Mouse (Mus musculus): ENCODE measurements at regions not wholly inside any gene's neighbourhood (a gene's known extent, or its start where the extent isn't known, plus 50 kb on each side); places are given as distances from the start of the nearest gene placed in this dataset.

DNA sequence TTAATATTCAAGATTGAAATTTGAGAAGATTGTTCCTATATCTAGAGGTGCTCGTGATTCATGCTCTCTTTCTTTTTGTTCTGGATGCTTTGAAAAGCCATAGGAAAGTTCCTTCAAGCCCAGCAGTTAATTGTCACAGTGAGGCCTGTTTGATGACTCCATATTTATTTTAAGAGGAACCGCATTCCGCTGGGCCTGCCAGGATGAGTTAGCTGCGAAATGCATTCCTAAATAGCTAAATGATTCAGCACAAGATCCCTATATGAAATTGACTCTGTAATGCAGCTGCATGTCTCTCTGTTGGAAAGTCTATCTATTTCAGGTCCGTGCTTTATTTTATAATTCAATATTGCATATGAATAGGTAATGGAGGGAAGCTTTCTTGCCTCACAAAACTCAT lies 511.9 kb upstream of the Adgra3 start:
- intact Hi-C loops (cut with DNase I): no loop called here

DNA sequence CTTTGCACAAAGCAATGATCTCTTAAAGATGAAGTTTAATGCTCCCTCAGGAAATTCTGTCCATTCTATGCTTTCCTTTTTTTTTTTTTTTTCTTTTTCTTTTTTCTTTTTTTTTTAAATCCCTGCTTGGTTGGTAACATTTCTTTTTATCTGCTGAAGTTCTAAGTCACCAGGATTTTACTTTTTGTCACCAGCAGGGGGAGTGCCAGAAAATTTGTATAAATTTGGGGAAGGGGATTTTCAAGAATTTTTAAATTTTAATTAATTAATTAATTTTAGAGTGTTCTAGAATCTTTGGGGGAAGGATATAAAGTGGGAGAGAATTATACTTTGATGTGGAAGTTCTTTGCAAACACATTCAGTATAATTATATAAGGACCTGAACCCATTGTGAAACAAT lies 492.3 kb upstream of the Adgra3 start:
- intact Hi-C loops (cut with DNase I): no loop called here

DNA sequence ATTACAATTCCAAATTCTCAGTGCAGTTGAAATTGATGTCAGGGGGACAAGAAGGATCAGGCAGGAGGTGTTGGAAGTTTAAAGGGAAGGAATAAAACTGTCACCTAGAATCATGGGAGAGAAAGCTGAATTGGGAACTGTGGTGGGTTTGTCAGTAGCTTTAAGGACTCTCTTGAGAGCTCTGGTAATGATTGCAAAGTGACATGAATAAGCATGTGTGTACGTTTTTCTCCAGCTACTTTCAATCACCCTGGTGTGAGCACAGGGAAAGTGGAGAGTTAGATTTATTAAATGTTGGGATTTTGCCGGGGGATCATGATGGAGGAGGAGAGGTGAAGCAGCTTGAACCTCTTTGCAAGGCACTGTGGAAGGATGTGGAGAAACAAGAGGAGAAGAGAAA lies 453.7 kb upstream of the Adgra3 start:
- intact Hi-C loops (cut with DNase I): no loop called here

- intact Hi-C loops (cut with DNase I): no loop called here
These were observed 451.1 kb upstream of the Adgra3 start for GRCm38 (mm10) chr5:50509696-50510421.

DNA sequence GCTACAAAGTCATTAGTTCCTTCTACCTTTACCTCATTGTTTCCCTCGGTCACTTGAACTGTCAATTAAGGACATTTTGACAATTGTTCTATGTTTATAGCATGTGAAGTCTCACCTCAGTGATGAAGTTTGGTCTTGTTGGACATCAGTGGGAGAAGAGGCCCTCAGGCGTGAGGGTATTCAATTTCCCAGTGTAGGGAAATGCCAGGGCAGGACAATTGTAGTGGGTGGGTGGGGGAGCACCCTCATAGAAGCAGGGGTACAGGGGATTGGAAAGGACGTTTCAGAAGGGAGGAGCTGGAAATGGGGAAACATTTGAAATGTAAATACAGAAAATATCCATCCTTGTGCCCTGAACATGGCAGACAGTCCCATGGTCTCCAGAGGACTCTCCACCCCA lies 431.4 kb upstream of the Adgra3 start:
- intact Hi-C loops (cut with DNase I): no loop called here

DNA sequence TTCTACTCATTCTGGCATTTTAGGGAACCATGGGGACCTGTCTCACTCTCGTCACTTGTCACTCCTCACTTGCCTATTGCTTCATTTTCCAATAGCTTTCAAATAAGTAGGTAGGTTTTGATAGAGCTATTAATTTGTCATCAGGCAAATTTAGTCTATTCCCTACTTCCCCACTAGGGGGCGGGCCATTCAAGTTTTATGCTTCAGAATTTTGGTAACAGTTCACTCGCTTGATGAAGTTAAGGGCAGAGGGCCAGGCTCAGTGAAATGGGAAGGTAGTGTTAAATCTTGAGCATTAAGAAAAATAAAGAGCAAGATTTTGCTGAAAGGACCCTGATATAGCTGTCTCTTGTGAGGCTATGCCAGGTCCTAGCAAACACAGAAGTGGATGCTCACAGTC lies 418.2 kb upstream of the Adgra3 start:
- intact Hi-C loops (cut with DNase I): loop anchor here (10.0 kb wide), 1 partner anchor 1588 kb away; no protein-coding TSS in a partner anchor

DNA sequence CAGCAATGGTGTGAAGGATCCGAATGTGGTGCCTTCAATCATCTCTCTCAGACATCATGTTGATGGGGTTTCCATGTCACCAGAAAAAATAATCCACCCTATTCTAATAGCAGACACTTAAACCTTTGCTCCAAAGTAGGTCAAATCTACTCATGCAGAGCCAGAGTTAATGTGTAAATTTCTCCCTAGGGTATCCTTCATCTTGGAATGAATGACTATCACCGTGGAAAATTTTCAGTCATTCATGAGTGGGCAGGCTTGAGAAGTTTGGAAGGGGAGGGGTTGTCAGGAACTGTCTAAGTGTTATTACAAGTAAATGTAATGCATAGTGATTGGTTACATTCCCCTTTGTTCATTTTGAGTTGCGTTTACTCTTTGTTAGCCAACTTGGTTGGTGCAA lies 402.7 kb upstream of the Adgra3 start:
- intact Hi-C loops (cut with DNase I): no loop called here

- intact Hi-C loops (cut with DNase I): no loop called here
These were observed 398.8 kb upstream of the Adgra3 start for GRCm38 (mm10) chr5:50457621-50458020.

DNA sequence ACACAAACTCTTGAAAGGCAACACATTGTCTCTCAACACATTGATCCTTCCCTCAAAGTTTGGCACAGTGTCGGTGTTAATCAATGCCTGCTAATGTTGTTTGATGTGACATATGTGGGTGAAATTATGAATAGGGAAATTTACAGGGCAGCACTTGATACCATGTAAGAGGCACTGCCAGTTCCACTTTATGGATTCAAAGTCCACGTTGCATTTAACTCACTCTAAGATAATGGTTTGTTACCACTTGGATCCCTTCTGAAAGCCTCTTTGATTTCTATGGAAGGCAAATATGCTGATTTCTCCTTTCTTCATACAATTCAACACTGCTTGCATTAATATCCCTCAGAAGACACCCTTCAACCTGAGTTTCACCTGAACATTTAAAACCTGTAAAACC lies 395.6 kb upstream of the Adgra3 start:
- intact Hi-C loops (cut with DNase I): no loop called here

- intact Hi-C loops (cut with DNase I): no loop called here
These were observed 348.1 kb upstream of the Adgra3 start for GRCm38 (mm10) chr5:50406923-50407322.

DNA sequence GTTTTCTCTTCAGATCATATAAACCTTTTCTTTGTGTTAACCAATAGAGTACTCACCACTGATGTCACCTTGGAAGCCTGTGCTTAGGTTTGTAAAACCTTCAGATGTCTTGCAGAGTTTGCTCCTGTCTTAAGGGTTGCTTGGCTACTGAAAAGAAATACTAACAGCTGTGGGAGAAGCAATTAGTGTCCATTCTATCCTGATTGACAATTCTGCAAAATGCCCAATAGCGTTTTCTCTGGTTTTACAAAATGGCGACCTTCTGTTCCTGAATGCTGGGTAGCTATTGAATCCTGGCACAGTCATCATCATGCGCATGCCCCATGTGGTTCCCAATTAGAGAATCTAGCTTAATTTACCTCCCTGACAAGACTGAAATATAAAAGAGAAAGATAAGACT lies 347.7 kb upstream of the Adgra3 start:
- intact Hi-C loops (cut with DNase I): no loop called here

Measured in adrenal gland (tissue).